Mouse (Mus musculus) cerebellum, postnatal 25 days (tissue): Measurements from ENCODE around the gene Speer4a.
"Not testable (repeated sequence)": the region's sequence is repeated elsewhere in the genome, so short reads cannot be mapped to it uniquely, and the experiment has no call there.

Experiments
- DNase-seq, 2 experiments: peaks; one replicate each; pipeline ENCODE4 v3.0.0; 2021; ENCODE audit warnings: mixed read lengths in 2 of 2

Gene Speer4a

GRCm38 (mm10) chr5:26039458-26039857 lies at the start of gene Speer4a:
Gene Speer4a, minus strand, starts transcription at chr5:26039558.
- not testable (repeated sequence) for DNase-seq

DNA sequence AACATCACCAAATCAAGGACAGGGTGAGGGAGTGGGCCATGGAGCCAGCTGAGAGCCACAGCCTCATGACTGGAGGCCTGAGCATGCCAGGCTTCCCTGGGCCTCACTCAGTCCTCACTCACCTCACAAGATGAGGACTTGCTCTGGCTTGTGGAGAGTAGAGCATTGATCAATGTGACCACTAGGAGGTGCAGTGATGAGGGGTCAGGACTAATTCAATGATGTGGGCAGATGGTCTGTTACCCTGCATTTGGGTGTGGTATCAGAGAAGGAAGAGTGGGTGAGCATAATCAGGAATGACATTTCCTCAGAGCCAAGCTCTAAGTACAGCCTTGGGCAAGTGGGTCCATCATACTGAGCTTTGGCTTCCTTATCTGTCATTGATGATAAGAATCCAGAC lies 39.7 kb upstream of the Speer4a start:
- not testable (repeated sequence) for DNase-seq

DNA sequence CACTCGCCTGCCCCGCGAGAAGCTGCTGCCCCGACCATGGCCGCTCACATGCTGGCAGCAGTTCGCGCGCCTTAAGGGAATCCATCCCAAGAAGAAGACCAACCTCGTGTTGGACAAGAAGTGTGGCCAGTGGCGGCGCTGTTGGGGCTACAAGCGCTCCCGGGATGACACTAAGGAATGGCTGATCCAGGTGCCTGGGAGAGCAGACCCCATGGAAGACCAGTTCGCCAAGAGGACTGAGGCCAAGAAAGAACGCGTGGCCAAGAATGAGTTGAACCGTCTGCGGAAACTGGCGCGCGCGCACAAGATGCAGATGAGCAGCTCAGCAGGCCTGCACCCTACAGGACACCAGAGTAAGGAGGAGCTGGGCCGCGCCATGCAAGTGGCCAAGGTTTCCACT lies 31.4 kb upstream of the Speer4a start:
- peak in 1 of 2 experiments; percentile 9 for DNase-seq

- DNase-seq, result not testable (repeated sequence)
Observed at GRCm38 (mm10) chr5:26058481-26058880, 19.1 kb upstream of the Speer4a start, which contains the start of gene Gm7347. Gene Gm7347, minus strand, starts transcription at chr5:26058581.

DNA sequence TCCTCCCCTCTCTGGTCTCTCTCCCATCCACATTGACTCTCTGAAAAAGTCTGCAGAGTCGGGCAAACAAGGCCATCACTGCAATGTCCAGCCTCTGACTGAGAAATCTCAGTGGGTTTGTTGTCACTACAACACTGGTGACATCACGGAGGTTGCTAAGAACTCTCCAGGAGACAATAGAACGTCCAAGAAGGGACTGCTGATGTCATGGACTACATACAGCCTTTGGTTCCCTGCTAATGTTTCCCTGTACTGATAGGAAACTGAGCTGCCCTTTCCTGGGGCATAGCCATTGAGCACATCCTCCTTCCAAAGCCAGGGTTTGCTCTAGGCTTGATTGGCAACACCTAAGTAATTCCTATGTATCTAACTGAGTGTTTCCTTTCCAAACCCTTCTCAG lies 16.5 kb downstream of the Speer4a start, which contains the start of gene Gm5862:
TSS of gene Gm5862 (minus strand) at position 101 of the 400 bp plus-strand sequence.
- DNase-seq, result not testable (repeated sequence)

- not testable (repeated sequence) for DNase-seq
Observed at GRCm38 (mm10) chr5:26007697-26008096, 31.7 kb downstream of the Speer4a start.

GRCm38 (mm10) chr5:26006937-26007695 lies 32.2 kb downstream of the Speer4a start:
- peak; percentile 70 for DNase-seq

DNA sequence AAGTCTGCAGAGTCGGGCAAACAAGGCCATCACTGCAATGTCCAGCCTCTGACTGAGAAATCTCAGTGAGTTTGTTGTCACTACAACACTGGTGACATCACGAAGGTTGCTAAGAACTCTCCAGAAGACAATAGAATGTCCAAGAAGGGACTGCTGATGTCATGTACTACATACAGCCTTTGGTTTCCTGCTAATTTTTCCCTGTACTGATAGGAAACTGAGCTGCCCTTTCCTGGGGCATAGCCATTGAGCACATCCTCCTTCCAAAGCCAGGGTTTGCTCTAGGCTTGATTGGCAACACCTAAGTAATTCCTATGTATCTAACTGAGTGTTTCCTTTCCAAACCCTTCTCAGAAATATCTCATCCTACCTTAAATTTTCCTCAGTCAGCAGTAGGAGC lies 34.7 kb downstream of the Speer4a start, which contains the start of gene Gm1979:
TSS of gene Gm1979 (minus strand) at position 101 of the 400 bp plus-strand sequence.
- not testable (repeated sequence) for DNase-seq

DNA sequence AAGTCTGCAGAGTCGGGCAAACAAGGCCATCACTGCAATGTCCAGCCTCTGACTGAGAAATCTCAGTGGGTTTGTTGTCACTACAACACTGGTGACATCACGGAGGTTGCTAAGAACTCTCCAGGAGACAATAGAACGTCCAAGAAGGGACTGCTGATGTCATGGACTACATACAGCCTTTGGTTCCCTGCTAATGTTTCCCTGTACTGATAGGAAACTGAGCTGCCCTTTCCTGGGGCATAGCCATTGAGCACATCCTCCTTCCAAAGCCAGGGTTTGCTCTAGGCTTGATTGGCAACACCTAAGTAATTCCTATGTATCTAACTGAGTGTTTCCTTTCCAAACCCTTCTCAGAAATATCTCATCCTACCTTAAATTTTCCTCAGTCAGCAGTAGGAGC lies 50.8 kb downstream of the Speer4a start, which contains the start of gene Gm21698:
TSS of gene Gm21698 (minus strand) at position 101 of the 400 bp plus-strand sequence.
- not testable (repeated sequence) for DNase-seq
